Mouse (Mus musculus) cerebellum, postnatal 14 days (tissue): ENCODE measurements around the gene Rab5a.

Experiments
- DNase-seq, 2 experiments: peaks; one replicate each; pipeline ENCODE4 v3.0.0; 2021; ENCODE audit warnings: mixed read lengths in 2 of 2

Rab5a gene

GRCm38 (mm10) chr17:53543591-53544324 lies 64.7 kb downstream of the Rab5a start:
- DNase-seq = peak in 1 of 2 experiments; percentile 16

GRCm38 (mm10) chr17:53551306-53552299 lies 72.6 kb downstream of the Rab5a start:
- no peak for DNase-seq

- peak; percentile 19 to 42 for DNase-seq
Observed at GRCm38 (mm10) chr17:53554088-53554487, 75.1 kb downstream of the Rab5a start.

- DNase-seq = no peak
Observed at GRCm38 (mm10) chr17:53554813-53555212, 75.8 kb downstream of the Rab5a start.
